Mouse (Mus musculus): ENCODE results near the gene Gm28048.
A peak's percentile ranks its signal among the peaks of the same experiment; 100 is the strongest.

Gm28048 gene

GRCm38 (mm10) chr11:22844754-22845718, 136.9 kb downstream of the Gm28048 start:
- peak; percentile 81 for DNase-seq (ENCODE audit: low read depth, low spot score)

DNA sequence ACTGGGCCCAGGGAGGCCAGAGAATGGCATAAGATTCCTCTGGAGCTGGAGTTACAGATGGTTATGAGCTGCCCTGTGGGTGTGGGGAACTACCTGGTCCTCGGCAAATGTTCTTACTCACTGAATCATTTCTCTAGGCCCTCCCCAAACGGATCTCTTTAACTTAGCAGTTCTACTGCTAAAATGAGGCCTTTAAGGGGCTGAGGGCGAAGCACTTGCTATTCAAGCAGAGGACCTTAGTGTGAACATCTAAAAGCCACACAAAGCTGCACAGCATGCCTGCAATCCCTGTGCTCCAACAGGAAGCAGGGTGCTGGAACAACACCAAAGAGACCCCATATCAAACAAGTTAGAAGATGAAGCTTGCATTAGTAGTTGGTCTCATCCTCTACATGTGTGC, 142.4 kb downstream of the Gm28048 start:
- DNase-seq (ENCODE audit: low read depth, low spot score) = no peak

GRCm38 (mm10) chr11:22838361-22838760, 143.5 kb downstream of the Gm28048 start:
- no peak for DNase-seq (ENCODE audit: low read depth, low spot score)

DNA sequence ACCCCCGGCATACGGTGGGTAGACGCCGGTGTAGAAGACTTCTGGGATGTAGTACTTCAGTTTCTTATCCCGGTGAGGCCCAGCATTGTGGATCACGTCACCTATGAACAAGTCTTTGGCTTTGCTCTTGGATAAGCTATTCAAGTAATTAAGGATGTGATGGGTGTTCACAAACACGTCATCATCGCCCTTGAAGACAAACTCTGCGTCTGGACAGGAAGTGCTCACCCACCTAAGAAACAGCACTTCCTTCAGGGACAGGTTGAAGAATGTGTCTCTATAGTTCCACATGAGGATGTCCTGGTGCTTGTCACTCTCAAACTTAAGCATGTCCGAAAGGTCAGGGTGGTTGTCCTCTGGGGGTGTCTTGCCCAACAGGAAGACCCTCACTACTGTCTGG, 145.6 kb downstream of the Gm28048 start:
- DNase-seq (ENCODE audit: low read depth, low spot score) = no peak

- no peak for DNase-seq (ENCODE audit: low read depth, low spot score)
Observed at GRCm38 (mm10) chr11:22832600-22832999, 149.3 kb downstream of the Gm28048 start.

GRCm38 (mm10) chr11:22831916-22832315, 150.0 kb downstream of the Gm28048 start:
- no peak for DNase-seq (ENCODE audit: low read depth, low spot score)

GRCm38 (mm10) chr11:22830684-22831083, 151.2 kb downstream of the Gm28048 start:
- DNase-seq (ENCODE audit: low read depth, low spot score) = no peak

DNA sequence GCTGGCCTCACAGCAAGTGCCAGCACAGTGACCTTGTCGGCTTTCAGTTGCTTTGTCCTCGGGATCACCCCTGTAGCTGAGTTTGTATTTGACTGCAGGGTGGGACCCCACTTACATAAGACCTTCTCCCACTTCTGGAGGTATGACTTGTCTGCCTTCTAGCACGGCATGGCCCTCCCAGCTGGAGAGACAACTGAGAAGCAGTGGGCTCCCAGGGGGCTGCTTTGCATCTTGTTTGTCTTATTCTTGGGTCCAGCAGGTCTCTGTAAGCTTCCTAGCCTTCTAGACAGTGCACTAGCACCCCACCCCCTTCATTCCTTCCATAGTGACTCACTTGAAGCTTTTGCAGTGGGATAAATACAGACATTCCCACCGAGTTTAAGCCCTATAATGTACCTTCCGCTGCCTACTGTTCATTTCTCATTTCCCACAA, 151.7 kb downstream of the Gm28048 start:
- DNase-seq (ENCODE audit: low read depth, low spot score) = no peak

DNA sequence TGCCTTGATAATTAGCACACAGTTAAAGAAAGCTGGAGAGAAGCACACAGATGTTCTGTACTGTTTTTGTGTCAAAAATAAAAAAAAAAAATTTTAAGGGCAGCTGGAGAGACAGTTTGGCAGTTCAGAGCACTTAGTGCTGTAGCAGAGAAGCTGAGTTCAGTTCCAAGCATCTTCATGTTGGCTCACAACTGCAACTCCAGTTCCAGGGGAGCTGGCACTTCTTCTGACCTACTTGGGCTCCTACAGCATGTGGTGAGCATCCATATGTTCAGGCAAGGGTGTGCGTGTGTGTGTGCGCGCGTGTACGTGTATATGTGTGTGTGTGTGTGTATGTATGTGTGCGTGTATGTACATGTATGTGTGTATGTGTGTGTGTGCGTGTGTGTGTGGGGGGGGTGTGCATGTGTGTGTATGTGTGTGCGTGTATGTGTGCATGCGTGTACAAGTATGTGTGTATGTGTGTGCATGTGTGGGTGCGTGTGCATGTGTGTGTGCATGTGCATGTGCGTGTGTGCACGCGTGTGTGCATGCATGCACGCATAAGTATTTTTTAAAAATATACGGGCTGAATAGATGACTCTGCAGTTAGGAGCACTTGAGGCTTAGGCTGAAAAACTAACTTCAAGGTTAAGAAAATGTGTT, 152.8 kb downstream of the Gm28048 start:
- no peak for DNase-seq (ENCODE audit: low read depth, low spot score)

DNA sequence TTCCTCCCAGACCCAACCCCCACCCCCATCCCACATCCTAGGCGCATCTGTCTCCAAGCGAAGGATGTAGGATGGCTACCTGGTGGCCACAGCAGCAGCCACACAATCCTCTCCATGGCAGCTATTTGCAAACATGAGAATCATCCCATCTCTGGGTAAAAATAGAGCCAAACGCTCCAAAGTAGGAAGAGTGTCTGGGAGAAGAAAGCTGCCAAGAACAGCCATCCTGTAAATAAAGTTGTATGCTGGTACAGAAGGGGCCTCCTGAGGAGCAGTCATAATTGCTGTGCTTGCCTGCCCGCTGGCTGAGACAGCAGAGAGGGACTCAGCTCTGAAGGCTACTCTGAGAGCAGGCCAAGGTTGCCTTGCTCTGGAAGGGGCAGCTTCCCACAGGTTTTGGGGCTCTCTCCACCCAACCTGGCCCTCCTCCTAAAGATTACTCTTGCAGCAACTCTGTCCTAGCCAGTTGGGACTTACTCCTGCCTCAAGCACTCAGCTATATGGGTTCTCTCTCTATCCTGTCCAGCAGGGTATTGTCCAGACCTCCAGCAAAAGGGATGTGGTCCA, 154.3 kb downstream of the Gm28048 start:
- DNase-seq (ENCODE audit: low read depth, low spot score) = no peak

GRCm38 (mm10) chr11:22826665-22827064, 155.2 kb downstream of the Gm28048 start:
- no peak for DNase-seq (ENCODE audit: low read depth, low spot score)

DNA sequence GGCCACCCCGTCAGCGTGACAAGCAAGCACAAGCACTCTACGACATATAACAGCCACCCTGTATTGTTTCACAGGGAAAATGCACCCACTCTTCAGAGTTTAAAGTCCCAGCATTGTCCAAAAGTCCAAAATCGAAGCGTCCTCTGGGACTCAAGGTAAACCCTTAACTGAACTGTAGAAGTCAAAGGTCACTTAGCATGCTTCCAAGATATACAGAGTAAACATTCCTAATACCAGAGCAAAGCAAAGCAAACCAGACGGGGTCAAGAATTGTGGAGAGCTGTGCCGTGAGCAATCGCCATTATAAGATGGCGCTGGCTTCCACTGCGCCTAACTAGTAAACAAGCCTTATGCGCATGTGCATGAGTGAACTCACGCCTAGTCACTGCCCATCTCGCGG, 155.8 kb downstream of the Gm28048 start:
- DNase-seq (ENCODE audit: low read depth, low spot score) = no peak

DNA sequence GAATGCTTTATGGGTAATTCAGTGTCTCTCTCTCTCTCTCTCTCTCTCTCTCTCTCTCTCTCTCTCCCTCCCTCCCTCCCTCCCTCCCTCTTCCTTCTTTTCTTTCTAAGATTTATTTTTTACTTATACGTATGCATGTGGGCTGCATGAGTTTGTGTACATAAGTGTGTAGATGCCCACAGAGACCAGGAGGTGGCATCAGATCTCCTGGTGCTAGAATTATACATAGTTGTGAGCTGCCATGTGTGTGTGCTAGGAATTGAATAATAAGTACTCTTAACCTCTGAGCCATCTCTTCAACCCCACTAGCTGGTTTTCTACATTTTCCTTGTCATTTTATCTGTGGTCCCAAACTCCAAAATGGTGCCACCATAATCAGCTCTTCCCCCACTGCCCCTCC, 156.3 kb downstream of the Gm28048 start:
- DNase-seq (ENCODE audit: low read depth, low spot score) = no peak

DNA sequence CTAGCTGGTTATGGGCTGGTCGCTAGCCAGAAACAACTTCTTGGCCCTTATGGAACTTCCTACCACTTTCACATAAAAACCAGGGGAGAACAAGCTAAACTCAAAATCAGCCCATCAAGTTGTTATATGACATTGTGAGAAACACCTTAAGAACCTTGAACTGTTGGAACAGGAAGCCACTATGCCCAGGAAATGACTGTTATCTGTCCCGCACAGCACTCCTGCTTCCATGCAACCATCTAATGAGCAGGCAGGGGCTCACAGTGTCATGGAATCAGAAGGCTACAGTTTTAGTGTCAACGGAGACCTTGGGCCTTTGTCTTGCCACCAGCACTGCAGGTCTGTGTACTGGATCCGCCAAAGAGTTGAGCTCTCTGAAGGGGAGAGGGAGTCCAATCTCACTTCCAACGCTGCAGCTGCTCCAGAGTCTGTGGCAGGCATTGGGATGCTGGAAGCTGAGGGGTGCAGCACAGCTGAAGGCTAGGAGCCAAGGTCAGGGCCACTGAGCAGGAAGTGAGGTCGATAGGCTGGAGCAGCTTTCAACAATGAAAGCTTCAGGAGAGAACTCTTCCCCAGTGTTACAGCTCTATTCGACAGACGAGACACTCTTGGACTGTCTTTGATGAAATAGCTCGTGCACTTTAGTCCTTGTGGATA, 157.7 kb downstream of the Gm28048 start:
- DNase-seq (ENCODE audit: low read depth, low spot score) = no peak

DNA sequence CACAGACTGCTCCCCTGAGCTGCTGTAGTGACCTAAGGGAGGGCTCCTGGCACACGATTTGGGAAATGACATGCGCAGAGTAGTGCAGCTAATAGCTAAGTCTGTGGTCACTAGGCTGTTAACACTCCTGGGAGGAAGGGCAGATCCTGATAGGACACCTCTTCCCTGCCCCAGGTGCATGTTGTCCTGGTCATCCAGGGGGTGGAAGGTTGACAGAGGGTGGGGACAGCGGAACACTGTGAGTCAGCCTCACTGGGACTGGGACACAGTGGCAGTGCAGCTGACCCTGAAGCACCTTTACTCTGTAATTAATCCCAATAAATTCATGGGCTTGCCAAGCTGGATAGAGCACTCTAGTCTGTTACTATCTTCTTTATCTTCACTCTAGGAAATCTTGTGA, 160.6 kb downstream of the Gm28048 start:
- no peak for DNase-seq (ENCODE audit: low read depth, low spot score)

- peak; percentile 85 for DNase-seq (ENCODE audit: low read depth, low spot score)
Observed at GRCm38 (mm10) chr11:22818371-22818770, 163.5 kb downstream of the Gm28048 start.

DNA sequence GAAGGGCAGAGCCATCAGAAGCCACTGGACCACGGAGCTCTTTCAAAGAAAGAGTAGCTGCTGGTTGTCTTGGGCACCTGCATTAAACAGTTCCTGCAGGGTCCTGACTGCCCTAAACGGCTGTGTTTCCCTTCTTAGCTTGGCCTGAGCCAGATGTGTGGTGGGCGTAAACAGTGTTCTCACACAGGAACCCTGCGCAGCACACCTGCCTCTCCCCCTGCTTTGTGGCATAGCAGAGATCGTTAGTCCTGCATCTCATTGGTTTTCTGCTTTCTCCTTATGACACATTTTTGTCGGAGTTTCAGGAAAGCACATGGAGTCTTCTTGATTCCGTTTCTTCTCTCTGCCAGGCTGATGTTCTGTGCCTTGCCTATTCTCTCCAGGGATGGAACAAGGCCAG, 166.0 kb downstream of the Gm28048 start:
- DNase-seq (ENCODE audit: low read depth, low spot score) = peak; percentile 84

GRCm38 (mm10) chr11:22815143-22815542, 166.7 kb downstream of the Gm28048 start:
- peak; percentile 63 for DNase-seq (ENCODE audit: low read depth, low spot score)

DNA sequence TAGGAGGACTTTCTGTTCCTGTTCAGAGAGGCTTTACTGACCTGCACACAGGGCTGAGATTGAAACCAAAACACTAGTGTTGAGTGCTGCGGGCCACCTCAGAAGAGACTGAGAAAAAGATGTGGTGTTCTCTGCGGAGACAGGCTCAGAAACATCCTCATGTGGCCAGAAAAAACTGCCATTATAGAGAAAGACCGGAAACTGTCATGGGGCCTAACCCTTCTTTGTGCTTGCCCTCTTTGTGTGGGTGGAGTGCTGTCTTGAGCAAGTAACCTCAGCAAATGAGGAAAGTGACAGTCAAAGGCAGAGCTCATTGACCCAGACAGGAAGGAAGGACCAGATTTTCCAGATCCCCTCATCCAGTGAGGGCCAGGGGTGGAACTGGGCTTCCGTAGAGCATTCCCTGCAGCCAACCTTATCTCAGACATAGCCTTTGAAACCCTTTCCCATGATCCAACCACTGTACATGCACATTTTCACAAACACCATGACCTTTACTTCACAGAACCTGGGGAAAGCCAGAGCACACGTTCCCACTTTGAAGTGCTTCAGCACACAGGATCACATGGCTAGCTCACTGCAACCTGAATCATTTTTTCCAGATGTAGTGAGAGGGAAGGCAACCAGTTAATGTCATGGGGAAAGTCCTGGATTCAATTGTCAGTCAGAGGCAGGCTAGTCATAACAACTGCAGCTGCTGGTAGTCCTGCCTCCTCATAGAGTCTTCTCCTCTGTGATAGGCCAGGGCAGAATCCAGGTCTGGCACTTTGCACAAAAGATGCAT, 167.8 kb downstream of the Gm28048 start:
- DNase-seq (ENCODE audit: low read depth, low spot score) = peak; percentile 73

DNA sequence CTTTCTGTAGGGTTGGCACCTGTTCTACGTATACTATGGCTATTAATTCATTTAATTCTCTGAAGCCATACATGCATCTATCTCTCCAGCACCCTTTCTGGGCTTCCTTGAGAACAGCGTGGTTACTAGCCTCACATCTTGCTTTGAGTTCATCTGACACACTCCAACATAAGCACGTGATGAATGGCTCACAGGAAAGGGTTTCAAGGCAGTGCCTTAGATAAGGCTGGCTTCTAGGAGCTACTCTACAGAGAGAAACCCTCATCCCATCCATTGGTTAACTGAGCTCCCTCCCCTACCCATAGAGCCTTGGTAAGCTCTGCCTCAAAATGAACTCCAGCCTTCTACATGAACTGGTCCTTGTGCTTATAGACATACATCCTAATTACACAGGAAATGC, 168.5 kb downstream of the Gm28048 start:
- no peak for DNase-seq (ENCODE audit: low read depth, low spot score)

GRCm38 (mm10) chr11:22811413-22811812, 170.5 kb downstream of the Gm28048 start:
- DNase-seq (ENCODE audit: low read depth, low spot score) = no peak
